Mouse (Mus musculus) bone marrow macrophage, adult 2 months (primary cell): ENCODE data around the gene Uggt2.

Source experiments
- CTCF ChIP-seq: IDR thresholded peaks from 2 replicates; pipeline ENCODE4 v1.5.1; 2012; ENCODE audit warnings: low read depth, mild to moderate bottlenecking, low read length, moderate library complexity
- POLR2A ChIP-seq: IDR thresholded peaks from 2 replicates; pipeline ENCODE4 v1.6.1; 2012; ENCODE audit warnings: mild to moderate bottlenecking, low read depth, low read length, borderline replicate concordance

GRCm38 (mm10) chr14:118948841-118949240, 150.4 kb downstream of the Uggt2 start:
- no peak for TF ChIP-seq POLR2A
- no peak for TF ChIP-seq CTCF
